Mouse (Mus musculus) erythroblast, embryonic 14.5 days (primary cell): ENCODE results near the gene Adamts16. TPM values are rescaled to one million over a fixed set of nuclear protein-coding genes. Genes with fewer than 3 reads are reported as not detected.

Source experiments
- H3K27me3 ChIP-seq: 2 replicates; pipeline ENCODE4 v1.6.1; 2012; ENCODE audit warnings: inconsistent platforms; ENCODE audit not compliant: control insufficient read depth
- H3K36me3 ChIP-seq: 2 replicates; pipeline ENCODE4 v1.6.1; 2012; ENCODE audit warnings: mild to moderate bottlenecking, inconsistent platforms; ENCODE audit not compliant: control insufficient read depth
- H3K4me1 ChIP-seq: 2 replicates; pipeline ENCODE4 v1.6.1; 2012; ENCODE audit warnings: inconsistent platforms; ENCODE audit not compliant: control insufficient read depth
- H3K4me3 ChIP-seq: replicated peaks from 2 replicates; pipeline ENCODE3; 2012; ENCODE audit warnings: moderate library complexity, mild to moderate bottlenecking, inconsistent platforms
- H3K9me3 ChIP-seq: 2 replicates; pipeline ENCODE4 v1.6.1; 2012; ENCODE audit warnings: low read length, inconsistent platforms, mixed read lengths; ENCODE audit not compliant: control insufficient read depth
- GATA1 ChIP-seq: IDR thresholded peaks from 2 replicates; pipeline ENCODE4 v1.6.1; 2012; ENCODE audit warnings: low read length, inconsistent platforms, mixed read lengths
- TAL1 ChIP-seq: IDR thresholded peaks from 3 replicates; pipeline ENCODE4 v1.6.1; 2012; ENCODE audit warnings: low read length, inconsistent platforms, mixed read lengths
- polyA plus RNA-seq: library from polyadenylated mRNA; stranded (reverse); fragments of >175 nt; gene quantifications from 2 replicates; pipeline ENCODE4 v1.2.3, GENCODE M21; 2012

Adamts16 gene
- polyA plus RNA-seq, 1 experiment = not detected

DNA sequence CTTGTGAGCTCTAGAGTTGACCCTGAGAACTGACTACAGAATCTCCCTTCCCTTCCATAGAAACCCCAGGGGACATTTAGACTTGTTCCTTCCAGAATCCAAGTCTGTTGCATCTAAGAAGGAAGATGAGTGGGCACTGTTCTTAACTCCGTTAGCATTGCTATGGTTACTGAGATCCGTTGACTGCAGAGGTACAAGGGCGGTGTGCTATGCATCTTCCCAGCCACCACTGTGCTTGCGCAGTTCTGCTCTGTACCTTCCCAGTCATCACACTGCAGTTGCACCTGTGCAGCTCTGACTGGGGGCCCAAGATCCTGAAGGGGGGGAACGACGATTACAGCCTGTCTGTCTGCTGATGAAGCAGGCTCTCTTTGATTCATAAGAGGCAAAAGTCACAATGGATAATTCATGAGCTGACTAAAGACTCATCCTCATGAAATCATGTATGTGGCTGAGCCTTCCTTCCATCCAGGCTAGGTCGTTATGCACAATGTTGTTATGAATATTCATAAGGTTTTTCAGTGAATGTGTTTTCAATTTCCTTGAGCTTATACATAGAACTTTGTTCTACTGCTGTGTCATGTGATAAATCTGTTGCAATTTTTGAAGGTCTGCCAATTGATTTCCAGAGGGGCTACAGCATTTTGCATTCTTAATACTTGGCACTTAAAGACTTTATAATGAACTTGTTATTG is 127.4 kb downstream of the Adamts16 start:
- no peaks in the 10 kb centered on the region for H3K27me3 ChIP-seq
- no peaks in the 10 kb centered on the region for H3K9me3 ChIP-seq
- no peak for TF ChIP-seq TAL1
- no peak for TF ChIP-seq GATA1
- no peak overlapping the region for H3K4me3 ChIP-seq
- H3K36me3 ChIP-seq = no peaks in the 10 kb centered on the region
- no peaks in the 10 kb centered on the region; the same call in 1 of the 2 replicates for H3K4me1 ChIP-seq

DNA sequence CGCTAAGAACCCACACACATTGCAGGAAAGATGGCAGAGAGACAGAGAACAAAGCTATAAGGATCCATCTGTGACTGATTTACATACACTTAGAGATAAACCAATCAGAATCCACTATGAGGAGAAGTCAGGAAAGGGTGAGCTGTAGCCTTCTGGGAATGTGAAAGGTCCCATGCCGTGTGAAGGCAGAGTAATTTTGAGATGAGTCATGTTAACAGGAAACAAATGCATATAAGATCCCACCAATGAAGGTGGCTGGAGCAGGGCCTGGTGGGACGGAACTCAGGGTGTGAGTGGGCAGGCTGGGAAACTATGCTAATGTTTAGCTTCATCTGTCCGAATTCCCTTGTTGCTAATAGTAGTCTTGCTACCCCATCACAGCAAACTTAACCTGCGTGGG is 128.3 kb downstream of the Adamts16 start:
- H3K9me3 ChIP-seq = no peaks in the 10 kb centered on the region
- TF ChIP-seq GATA1 = no peak
- TF ChIP-seq TAL1 = no peak
- H3K27me3 ChIP-seq = no peaks in the 10 kb centered on the region
- H3K4me3 ChIP-seq = no peak overlapping the region
- H3K36me3 ChIP-seq = no peaks in the 10 kb centered on the region
- H3K4me1 ChIP-seq = no peaks in the 10 kb centered on the region; the same call in 1 of the 2 replicates

DNA sequence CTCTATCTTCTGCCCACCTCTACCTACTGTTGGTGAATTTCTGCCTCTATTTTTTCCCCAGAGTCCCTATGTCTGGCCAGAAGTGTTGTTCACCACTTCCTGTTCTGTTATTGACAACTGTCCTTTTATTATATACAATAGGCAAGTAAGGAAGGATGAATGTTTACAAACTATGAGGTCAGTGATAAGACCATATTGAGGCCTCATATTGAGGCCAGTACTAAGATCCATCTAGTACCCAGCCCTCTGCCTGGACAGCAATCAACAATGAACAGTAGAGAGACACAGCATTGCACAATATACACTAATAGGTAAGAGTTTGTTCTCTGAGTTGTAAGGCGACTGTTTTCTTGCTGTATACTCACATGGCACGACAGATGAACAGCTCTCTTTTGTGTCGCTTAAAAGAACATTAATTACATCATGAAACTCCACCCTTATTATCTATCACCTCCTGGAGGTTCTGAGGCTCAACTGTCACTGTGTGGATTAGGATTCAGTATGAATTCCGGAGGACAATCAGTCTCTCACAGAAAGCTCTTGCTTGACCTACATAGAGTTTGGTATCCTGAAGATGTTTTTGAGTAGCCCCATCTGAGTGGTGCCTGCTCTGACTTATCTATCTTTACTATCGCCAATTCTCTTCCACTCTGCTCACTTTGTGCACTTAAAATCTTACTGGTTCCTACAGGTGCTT is 134.3 kb downstream of the Adamts16 start:
- H3K9me3 ChIP-seq = no peaks in the 10 kb centered on the region
- H3K27me3 ChIP-seq = no peaks in the 10 kb centered on the region
- no peak overlapping the region for H3K4me3 ChIP-seq
- peaks cover 10% of the 10 kb centered on the region for H3K4me1 ChIP-seq
- TF ChIP-seq TAL1 (no peak), GATA1 (no peak)
- H3K36me3 ChIP-seq = no peaks in the 10 kb centered on the region

DNA sequence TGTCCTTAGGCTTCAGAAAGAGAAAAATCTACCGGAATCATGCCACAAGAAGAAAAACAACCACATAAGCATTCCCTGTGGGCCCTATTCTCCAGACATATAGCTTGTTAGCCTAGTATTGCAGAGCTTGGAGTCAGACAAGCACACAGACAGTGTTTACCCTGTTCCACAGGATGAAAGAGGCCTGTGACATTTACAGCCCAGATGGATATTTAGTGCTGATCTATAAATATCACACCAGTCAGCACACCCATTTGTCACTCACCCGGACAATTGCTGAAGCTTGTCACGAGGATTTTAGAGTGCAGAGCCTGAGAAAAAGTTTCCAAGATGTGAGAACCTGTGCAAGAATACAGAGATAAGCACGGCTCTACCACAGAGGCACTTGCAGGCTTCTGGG is 138.7 kb downstream of the Adamts16 start:
- TF ChIP-seq GATA1 = no peak
- no peak for TF ChIP-seq TAL1
- Histone ChIP-seq H3K9me3 (no peaks in the 10 kb centered on the region), H3K27me3 (no peaks in the 10 kb centered on the region), H3K36me3 (no peaks in the 10 kb centered on the region), H3K4me1 (peaks cover 10% of the 10 kb centered on the region), H3K4me3 (no peak overlapping the region)

DNA sequence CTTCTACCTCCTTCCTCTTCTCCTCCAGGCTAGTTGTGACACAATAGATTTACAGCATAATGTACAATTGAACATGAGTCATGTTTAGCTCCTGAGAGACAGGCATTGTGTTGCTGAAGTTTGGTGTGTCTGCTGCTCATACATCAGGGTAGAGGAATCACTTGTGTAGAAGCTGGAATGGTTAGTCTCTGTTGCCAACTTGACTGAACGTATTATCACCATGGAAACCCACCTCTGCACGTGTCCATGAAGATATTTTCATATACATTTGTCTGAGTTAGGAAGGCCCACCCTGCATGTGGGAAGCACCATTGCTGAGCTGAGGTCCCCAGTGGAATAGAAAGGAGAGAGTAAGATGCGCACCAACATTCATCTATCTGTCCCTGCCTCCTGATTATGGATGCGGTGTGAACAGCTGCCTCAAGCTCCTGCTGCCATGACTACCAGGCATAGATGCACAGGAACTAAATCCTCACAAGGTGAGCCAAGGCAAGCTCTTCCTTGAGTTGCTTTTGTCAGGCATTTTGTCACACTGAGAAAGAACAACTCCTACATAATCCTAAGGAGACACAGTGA is 142.7 kb downstream of the Adamts16 start:
- TF ChIP-seq TAL1 (no peak), GATA1 (no peak)
- no peaks in the 10 kb centered on the region for H3K9me3 ChIP-seq
- H3K36me3 ChIP-seq = no peaks in the 10 kb centered on the region
- no peaks in the 10 kb centered on the region for H3K27me3 ChIP-seq
- H3K4me1 ChIP-seq = no peaks in the 10 kb centered on the region
- H3K4me3 ChIP-seq = no peak overlapping the region

DNA sequence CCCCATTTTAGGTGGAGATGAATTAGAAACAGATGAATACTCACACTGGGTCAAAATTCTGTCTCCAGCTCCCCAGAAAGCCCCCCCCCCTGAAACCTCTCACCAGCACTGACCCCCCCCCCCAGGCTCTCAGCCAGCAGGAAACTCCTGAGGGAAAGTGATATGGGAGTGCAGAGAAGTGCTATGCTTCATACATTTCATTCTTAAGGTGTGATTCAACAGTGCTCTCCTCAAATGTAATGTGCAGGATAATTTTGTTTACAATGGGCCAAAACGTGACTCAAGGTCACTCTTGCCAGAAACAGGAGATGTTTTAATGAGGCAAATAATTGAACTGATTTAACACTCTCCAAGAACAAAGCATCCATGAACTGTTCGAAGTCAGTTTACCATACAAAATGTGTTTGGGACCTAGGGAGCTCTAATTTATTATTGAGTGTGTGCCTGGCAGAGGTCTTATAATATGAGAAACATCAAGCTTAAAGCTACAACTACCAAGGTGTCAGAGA is 152.1 kb downstream of the Adamts16 start:
- H3K9me3 ChIP-seq = no peaks in the 10 kb centered on the region
- TF ChIP-seq GATA1 = no peak
- TF ChIP-seq TAL1 = no peak
- no peak overlapping the region for H3K4me3 ChIP-seq
- no peaks in the 10 kb centered on the region for H3K36me3 ChIP-seq
- H3K27me3 ChIP-seq = no peaks in the 10 kb centered on the region
- H3K4me1 ChIP-seq = no peaks in the 10 kb centered on the region

DNA sequence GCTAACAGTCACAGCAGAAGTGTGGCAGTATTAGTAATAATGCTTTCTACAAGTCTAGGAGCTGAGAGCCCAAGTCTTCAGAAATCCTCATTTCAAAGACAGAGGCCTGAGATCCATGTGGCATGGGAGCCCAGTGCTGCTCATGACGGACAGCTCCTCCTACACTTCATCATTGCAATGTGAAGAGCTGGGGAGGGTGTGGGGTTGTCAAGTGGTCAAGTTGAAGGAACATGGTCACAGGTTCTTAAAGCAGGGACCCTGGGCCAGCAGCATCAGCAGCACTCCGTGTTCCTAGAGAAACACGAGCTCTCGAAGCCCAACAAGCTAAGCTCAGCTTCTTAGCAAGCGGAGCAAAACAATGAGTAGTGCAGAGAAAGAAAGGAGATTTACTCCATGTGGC is 155.8 kb downstream of the Adamts16 start:
- Histone ChIP-seq H3K4me1 (no peaks in the 10 kb centered on the region), H3K9me3 (no peaks in the 10 kb centered on the region), H3K4me3 (no peak overlapping the region), H3K36me3 (no peaks in the 10 kb centered on the region), H3K27me3 (no peaks in the 10 kb centered on the region)
- no peak for TF ChIP-seq GATA1
- no peak for TF ChIP-seq TAL1

DNA sequence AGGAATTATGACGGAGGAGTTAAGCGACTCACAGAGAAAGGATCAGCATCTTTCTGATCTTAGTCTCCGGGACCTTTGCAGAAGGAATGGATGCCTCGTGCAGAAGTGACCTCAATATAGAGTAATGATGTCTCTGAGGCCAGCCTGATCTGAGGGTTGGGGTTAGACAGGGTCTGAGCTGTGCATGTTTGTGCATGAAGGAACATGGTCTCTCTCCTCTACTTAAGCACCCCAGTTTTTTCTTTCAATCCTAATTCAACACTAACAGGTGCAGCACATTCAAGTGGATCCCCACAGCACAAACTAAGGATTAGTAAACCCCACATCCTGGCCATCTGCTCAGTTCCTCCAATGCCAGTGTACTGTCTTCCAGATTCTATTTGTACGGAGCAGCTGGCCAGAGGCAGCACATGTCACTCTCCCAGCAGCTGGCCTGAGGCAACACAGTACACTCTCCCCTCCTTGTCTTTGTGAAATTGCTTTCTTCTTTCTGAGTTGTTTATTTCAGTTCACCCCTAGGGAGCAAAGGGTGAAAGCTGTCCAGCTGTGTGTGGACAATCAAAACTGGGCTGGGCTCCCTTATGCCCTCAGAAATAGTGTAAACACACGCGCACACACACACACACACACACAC is 156.5 kb downstream of the Adamts16 start:
- Histone ChIP-seq H3K4me1 (no peaks in the 10 kb centered on the region), H3K9me3 (no peaks in the 10 kb centered on the region), H3K27me3 (no peaks in the 10 kb centered on the region), H3K36me3 (no peaks in the 10 kb centered on the region), H3K4me3 (no peak overlapping the region)
- TF ChIP-seq TAL1 = no peak
- TF ChIP-seq GATA1 = no peak
